Mouse (Mus musculus) embryonic facial prominence, embryonic 12.5 days (tissue): ENCODE results near the gene Iqschfp. TPM values are rescaled to one million over a fixed set of nuclear protein-coding genes. Genes with fewer than 3 reads are reported as not detected.

Experiments
- ATAC-seq: fragments of 200-750 bp; cut with Nextera tagmentation; 2 replicates; pipeline ENCODE4 v1.8.0; 2017; ENCODE audit not compliant: insufficient number of reproducible peaks, insufficient read depth, low FRiP score, low TSS enrichment
- H3K27ac ChIP-seq: fragments of 300-500 bp; sonication (generic); 2 replicates; pipeline ENCODE4 v1.5.1; 2016; ENCODE audit warnings: mild to moderate bottlenecking
- H3K27me3 ChIP-seq: fragments of 300-500 bp; sonication (generic); 2 replicates; pipeline ENCODE4 v1.6.1; 2016; ENCODE audit warnings: mild to moderate bottlenecking, moderate library complexity
- H3K36me3 ChIP-seq: fragments of 300-500 bp; sonication (generic); 2 replicates; pipeline ENCODE4 v1.6.1; 2016; ENCODE audit warnings: mild to moderate bottlenecking
- H3K4me1 ChIP-seq: fragments of 300-500 bp; sonication (generic); 2 replicates; pipeline ENCODE4 v1.6.1; 2016
- H3K4me2 ChIP-seq: fragments of 300-500 bp; sonication (generic); replicated peaks from 2 replicates; pipeline ENCODE4 v1.6.1; 2016; ENCODE audit warnings: mild to moderate bottlenecking, moderate library complexity
- H3K4me3 ChIP-seq: fragments of 300-500 bp; sonication (generic); 2 replicates; pipeline ENCODE4 v1.5.1; 2016; ENCODE audit warnings: mild to moderate bottlenecking
- H3K9ac ChIP-seq: fragments of 300-500 bp; sonication (generic); 2 replicates; pipeline ENCODE4 v1.6.1; 2016; ENCODE audit warnings: mild to moderate bottlenecking, moderate library complexity
- H3K9me3 ChIP-seq: fragments of 300-500 bp; sonication (generic); 2 replicates; pipeline ENCODE4 v1.6.1; 2016; ENCODE audit warnings: mild to moderate bottlenecking, moderate library complexity
- WGBS: fragments of 180-500 bp; shearing (Covaris S2); methylation state at CpG from one replicate; pipeline ENCODE4 v1.1.7; 2016; 5-methylcytosine and 5-hydroxymethylcytosine counted together
- polyA plus RNA-seq: library from polyadenylated mRNA; unstranded; fragments of >200 nt; fragmentation: Nextera tagmentation; extraction: Ambion mirVana; gene quantifications from 2 replicates; pipeline ENCODE4 v1.2.1, GENCODE M21; 2016

The Iqschfp gene
- polyA plus RNA-seq, 1 experiment from 2014 or later, result 0.13 TPM

DNA sequence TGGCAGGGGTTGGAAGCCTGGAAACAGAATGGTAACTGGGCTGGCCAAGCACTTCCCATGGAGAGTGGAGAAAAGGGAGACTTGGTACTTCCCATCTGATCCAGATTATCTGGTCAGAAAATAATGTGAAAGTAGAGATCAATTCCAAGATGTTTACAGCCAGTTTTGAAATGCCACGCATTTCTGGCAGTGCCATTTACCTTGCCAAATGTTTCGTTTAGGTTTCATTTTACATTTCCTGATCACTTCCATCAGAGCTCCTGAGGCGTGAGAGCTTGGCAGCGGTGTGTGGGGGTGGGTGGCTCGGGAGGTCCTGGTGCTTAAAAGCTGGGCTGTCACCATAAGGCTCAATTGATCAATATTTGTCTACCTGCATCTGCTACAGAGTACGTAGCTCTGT is 599.5 kb downstream of the Iqschfp start:
- 68% methylated on average over 6 of the region's 6 CpGs for WGBS
- Histone ChIP-seq H3K4me1 (peaks cover 35% of the 10 kb centered on the region), H3K4me2 (no peak overlapping the region), H3K27me3 (no peaks in the 10 kb centered on the region), H3K4me3 (no peak overlapping the region), H3K9me3 (no peaks in the 10 kb centered on the region), H3K27ac (no peak overlapping the region), H3K9ac (no peak overlapping the region), H3K36me3 (no peaks in the 10 kb centered on the region)
- no peak for ATAC-seq

DNA sequence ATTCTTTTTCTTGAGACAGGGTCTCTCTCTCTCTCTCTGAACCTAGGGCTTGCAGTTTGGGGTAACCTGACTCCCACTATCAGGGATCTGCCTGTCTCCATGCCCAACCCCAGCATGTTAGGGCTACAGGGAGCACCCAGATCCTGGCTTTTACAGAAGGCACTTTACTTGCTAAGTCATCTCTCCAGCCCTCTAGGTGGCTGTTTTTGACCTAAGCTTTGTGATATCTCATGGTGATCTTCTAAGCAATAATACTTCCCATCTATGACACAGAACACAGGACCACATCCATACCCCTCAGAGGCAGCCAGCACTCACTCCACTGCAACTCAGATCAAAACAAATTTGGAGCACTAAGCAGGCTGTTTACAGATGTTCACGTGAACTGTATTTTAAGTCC is 600.0 kb downstream of the Iqschfp start:
- Histone ChIP-seq H3K4me2 (no peak overlapping the region), H3K4me1 (peaks cover 36% of the 10 kb centered on the region), H3K36me3 (no peaks in the 10 kb centered on the region), H3K4me3 (no peak overlapping the region), H3K27ac (peak overlapping the region; percentile 86; the same call in 1 of the 2 replicates), H3K27me3 (no peaks in the 10 kb centered on the region), H3K9ac (no peak overlapping the region), H3K9me3 (no peaks in the 10 kb centered on the region)
- ATAC-seq, result no peak
- WGBS, result 42% methylated on average over 1 of the region's 1 CpGs

DNA sequence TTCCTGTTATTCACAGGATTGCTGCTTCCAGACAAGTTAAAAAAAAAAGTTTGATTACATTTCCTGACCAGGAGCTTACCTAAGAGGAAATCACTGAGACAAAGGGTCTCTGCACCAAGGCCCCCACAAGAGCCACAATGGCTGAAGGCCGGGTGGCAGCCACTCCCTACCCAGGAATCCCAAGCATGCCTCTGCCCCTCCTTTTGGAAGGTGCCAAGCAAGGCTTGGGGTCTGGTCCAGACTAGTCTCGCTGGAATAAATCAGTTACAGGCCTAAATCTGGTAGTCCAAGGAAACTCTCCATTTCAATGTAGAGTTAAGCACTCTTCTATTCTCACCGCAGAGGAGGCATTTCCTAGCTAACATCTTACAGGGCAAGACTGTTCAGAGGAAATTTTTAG is 600.5 kb downstream of the Iqschfp start:
- WGBS, result 14% methylated on average over 3 of the region's 3 CpGs
- Histone ChIP-seq H3K4me1 (peaks cover 36% of the 10 kb centered on the region), H3K36me3 (no peaks in the 10 kb centered on the region), H3K9ac (no peak overlapping the region), H3K27me3 (no peaks in the 10 kb centered on the region), H3K4me3 (peak overlapping the region; percentile 73), H3K4me2 (peak overlapping the region; percentile 96; the same call in 1 of the 2 replicates), H3K27ac (peak overlapping the region; percentile 86), H3K9me3 (no peaks in the 10 kb centered on the region)
- ATAC-seq, result no peak

DNA sequence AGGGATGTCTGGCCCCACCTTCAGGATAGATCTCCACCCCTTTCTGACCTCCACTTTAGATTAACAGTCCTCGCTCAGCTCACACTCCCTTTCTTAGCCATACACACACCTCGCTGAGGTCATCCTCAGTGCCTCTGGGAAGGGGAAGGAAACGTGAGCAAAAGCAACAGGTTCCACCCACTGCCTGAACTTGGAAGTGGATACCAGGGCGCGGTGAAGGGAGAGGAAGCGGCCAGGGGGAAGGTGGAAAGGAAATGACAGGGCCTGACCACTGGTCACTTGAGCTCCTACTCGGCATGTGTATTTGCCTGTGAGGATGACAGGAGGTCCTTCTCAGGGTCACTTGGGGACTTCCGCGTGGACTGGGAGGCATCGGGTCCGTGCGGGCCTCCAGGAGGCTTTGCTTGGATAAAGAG is 601.1 kb downstream of the Iqschfp start:
- WGBS, result 2% methylated on average over 12 of the region's 12 CpGs
- H3K9ac ChIP-seq, result peak overlapping the region; percentile 78
- H3K4me2 ChIP-seq, result peak overlapping the region; percentile 96
- H3K9me3 ChIP-seq, result no peaks in the 10 kb centered on the region
- peak; percentile 25 for ATAC-seq
- no peaks in the 10 kb centered on the region for H3K27me3 ChIP-seq
- no peaks in the 10 kb centered on the region for H3K36me3 ChIP-seq
- peaks cover 31% of the 10 kb centered on the region for H3K4me1 ChIP-seq
- H3K27ac ChIP-seq, result peak overlapping the region; percentile 86
- H3K4me3 ChIP-seq, result peak overlapping the region; percentile 73

DNA sequence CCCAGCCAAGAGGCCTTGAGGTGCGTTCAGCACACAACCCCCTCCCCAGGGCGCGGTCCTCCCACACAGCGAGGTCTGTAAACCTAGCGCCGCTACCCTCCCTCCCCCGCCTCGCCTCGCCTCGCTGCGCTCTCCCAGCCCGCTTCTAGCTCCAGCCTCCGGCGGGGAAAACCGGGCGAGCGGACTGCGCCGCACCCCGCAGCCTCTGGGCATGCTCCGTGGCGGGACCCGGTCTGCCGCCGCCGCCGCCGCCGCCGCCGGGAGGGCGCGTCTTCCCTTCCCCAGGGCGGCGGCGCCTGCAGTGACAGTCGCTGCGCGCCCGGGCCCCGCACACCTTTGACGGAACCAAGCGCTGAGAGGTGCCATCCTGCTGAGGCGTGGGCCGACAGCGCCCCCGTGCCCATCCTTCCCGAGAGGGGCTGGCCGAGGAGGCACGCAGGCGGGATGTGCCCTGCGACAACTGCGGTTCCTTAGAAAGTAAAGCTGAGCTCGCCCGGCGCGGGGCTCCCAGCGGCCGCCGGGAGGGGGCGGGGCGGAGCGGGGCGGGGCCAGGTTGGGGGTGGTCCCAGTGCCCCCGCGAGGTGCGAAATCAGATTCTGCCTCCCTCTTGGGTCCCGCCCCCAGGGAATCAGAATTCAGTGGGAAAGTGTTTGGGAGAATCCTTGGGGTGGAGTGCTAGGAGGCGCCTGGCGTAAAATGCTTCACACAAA is 601.7 kb downstream of the Iqschfp start:
- peaks cover 27% of the 10 kb centered on the region for H3K4me1 ChIP-seq
- H3K9me3 ChIP-seq, result no peaks in the 10 kb centered on the region
- H3K36me3 ChIP-seq, result no peaks in the 10 kb centered on the region
- ATAC-seq, result peak; percentile 66
- peak overlapping the region; percentile 86 for H3K27ac ChIP-seq
- peak overlapping the region; percentile 96 for H3K4me2 ChIP-seq
- peak overlapping the region; percentile 73 for H3K4me3 ChIP-seq
- no peaks in the 10 kb centered on the region for H3K27me3 ChIP-seq
- under 1% methylated on average over 67 of the region's 70 CpGs for WGBS
- H3K9ac ChIP-seq, result peak overlapping the region; percentile 78

DNA sequence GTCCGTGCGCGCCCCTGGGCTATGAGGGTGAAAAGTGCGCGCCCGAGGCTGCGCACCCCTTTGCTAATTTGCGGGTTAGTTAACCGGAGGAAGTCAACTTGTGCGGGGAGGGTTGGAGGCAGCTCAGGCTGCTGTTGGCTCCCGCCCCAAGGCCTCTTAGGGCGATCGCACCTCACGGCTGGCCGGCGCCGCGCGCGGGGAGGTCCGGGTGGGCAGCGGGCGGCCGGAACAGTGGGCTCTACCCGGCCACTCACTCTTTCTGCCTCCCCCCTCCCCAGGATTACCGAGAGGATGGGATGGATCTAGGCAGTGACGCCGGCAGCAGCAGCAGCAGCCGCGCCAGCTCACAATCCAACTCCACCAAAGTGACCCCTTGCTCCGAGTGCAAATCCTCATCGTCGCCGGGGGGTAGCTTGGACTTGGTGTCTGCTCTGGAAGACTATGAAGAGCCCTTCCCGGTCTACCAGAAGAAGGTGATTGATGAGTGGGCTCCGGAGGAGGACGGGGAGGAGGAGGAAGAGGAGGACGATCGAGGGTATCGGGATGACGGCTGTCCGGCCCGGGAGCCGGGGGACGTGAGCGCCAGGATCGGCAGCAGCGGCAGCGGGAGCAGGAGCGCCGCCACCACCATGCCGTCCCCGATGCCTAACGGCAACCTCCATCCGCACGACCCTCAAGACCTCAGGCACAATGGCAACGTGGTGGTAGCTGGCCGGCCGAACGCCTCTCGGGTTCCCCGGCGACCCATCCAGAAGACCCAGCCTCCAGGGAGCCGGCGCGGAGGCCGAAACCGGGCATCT is 602.5 kb downstream of the Iqschfp start:
- peak overlapping the region; percentile 73 for H3K4me3 ChIP-seq
- H3K4me1 ChIP-seq, result peaks cover 26% of the 10 kb centered on the region
- no peaks in the 10 kb centered on the region for H3K27me3 ChIP-seq
- WGBS, result 0% methylated on average over 68 of the region's 68 CpGs
- H3K27ac ChIP-seq, result peak overlapping the region; percentile 85
- ATAC-seq, result peak; percentile 13; the same call in 1 of the 2 replicates
- H3K36me3 ChIP-seq, result no peaks in the 10 kb centered on the region
- H3K9ac ChIP-seq, result peak overlapping the region; percentile 78
- H3K4me2 ChIP-seq, result peak overlapping the region; percentile 96
- no peaks in the 10 kb centered on the region for H3K9me3 ChIP-seq

DNA sequence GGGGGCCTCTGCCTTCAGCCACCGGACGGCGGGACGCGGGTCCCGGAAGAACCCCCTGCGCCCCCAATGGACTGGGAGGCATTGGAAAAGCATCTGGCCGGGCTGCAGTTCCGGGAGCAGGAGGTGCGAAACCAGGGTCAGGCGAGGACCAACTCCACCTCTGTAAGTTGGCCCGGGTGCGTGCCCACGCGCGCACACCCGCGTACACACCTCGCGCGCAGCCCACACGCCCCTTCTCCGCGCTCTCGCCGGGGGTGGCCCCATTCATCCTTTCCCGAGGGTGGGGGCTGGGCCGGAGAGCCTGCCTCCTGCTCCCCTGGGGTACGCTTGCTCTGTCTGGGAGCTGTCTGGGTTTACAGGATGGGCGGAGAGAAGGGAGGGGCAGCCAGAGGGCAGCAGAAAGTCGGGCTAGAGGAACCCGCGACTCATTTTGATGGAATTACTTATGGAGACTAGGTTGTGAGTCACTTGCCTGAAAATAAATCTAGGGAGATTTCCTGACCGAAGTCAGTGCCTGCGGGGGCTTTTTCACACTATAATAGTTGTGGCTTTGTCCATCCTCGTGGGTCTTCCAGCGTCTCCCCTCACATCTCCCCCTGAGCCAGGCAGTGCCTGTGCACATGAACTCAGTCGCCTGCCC is 603.2 kb downstream of the Iqschfp start:
- H3K9me3 ChIP-seq, result no peaks in the 10 kb centered on the region
- peak overlapping the region; percentile 85 for H3K27ac ChIP-seq
- H3K4me2 ChIP-seq, result peak overlapping the region; percentile 96
- H3K9ac ChIP-seq, result peak overlapping the region; percentile 78
- H3K36me3 ChIP-seq, result no peaks in the 10 kb centered on the region
- peak overlapping the region; percentile 73 for H3K4me3 ChIP-seq
- no peaks in the 10 kb centered on the region for H3K27me3 ChIP-seq
- ATAC-seq, result peak; percentile 57
- under 1% methylated on average over 34 of the region's 38 CpGs for WGBS
- peaks cover 26% of the 10 kb centered on the region for H3K4me1 ChIP-seq

DNA sequence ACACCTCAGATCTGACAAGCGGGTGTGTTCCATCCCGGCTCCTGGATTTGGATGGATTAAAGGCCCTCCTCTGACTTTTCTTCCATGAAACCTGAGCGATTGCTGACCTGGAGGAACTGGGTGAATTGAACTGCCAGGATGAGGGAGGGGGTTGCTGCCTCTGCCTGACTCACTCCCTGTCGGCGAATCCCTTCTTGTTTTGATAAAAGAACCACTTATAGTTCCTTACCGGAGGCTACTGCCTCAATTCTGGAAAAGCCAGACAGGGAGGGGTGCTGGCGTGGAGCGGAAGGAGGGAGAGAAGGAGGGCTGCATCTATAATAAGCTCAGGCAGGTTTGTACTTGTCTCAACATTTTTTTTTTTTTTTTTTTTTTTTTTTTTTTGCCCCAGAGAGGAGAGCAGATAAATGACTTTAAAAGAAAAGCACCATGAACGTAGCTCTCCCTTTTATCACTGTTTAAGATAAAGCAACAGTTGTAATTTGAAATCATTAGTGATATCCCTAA is 603.8 kb downstream of the Iqschfp start:
- H3K27ac ChIP-seq, result peak overlapping the region; percentile 85
- H3K36me3 ChIP-seq, result no peaks in the 10 kb centered on the region
- H3K4me2 ChIP-seq, result peak overlapping the region; percentile 96
- H3K4me3 ChIP-seq, result peak overlapping the region; percentile 73
- no peaks in the 10 kb centered on the region for H3K27me3 ChIP-seq
- ATAC-seq, result 0 out of 2 replicates have a peak, but pooled peaks have one; percentile 4
- no peaks in the 10 kb centered on the region for H3K9me3 ChIP-seq
- H3K4me1 ChIP-seq, result peaks cover 26% of the 10 kb centered on the region
- 1% methylated on average over 9 of the region's 9 CpGs for WGBS
- peak overlapping the region; percentile 78 for H3K9ac ChIP-seq

DNA sequence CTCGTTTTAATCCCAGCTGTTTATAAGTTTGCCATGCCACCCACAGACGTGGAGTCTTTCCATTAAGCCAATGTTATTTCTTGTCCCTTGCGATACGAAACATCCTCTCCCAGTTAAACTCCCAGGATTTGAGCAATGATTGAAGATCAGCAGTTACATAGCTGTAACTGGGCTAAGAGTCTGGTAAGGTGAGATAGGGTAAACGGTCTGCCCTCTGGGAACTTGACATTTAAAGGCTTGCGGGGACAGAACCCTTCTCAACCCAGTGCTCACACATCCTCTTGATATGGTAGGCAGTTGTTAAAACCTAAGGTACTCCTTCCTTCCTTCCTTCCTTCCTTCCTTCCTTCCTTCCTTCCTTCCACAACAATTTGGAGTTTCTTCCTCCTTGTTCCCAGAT is 604.5 kb downstream of the Iqschfp start:
- H3K27me3 ChIP-seq, result no peaks in the 10 kb centered on the region
- no peak for ATAC-seq
- no peaks in the 10 kb centered on the region for H3K9me3 ChIP-seq
- H3K4me3 ChIP-seq, result no peak overlapping the region
- H3K4me2 ChIP-seq, result peak overlapping the region; percentile 96
- no peak overlapping the region for H3K27ac ChIP-seq
- H3K36me3 ChIP-seq, result no peaks in the 10 kb centered on the region
- H3K9ac ChIP-seq, result no peak overlapping the region
- H3K4me1 ChIP-seq, result peaks cover 26% of the 10 kb centered on the region
- WGBS, result 46% methylated on average over 6 of the region's 6 CpGs

DNA sequence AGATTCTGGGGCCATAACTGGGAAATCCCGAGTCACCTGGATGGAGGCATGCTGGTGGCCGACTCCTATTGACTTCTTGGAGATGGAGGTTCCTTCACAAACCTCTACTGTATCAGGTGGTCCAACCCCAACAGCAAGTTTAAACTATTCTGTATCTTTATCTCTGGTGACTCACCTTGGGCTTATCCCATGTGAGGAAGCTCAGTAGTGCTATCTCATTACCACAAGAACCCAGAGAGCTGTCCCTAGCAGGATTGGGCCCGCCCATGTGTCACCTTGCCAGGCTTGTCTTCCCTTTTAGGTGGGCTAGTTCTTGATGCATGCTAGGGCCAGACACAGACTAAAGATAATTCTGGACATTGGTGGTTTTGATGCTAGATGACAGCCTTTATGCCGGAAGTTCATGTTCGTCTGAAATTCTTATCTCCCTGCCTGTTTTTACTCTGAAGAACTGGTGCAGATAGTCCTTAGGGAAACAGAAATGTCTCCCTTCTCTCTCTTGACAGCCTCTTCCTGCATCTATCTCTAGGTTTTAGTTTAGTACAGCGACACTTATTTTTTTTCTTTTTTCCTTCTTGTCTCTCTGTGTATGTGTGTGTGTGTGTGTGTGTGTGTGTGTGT is 607.6 kb downstream of the Iqschfp start:
- whole genome bisulfite sequencing, result 87% methylated on average over 6 of the region's 6 CpGs
- H3K4me1 ChIP-seq, result peaks cover 11% of the 10 kb centered on the region

DNA sequence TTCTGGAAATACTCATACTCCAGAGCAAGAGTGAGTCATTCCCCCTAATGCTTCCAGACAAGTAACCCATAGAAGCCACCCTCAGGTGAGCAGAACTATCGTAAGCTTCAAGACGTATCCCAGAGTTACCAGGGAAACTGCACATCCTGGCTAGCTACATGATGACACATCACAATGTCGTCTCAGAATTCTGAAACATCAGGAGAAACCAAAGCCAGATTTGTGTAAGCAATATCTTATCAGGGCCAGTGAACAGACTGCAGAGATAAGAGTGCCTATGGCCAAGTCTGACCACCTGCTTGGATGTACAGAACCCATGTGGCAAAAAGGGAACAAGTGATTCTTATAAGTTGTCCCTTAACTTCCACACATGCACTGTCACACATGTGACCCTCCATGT is 612.8 kb downstream of the Iqschfp start:
- Histone ChIP-seq H3K36me3 (no peaks in the 10 kb centered on the region), H3K27me3 (no peaks in the 10 kb centered on the region), H3K27ac (no peak overlapping the region), H3K4me2 (no peak overlapping the region), H3K9ac (no peak overlapping the region), H3K9me3 (no peaks in the 10 kb centered on the region), H3K4me3 (no peak overlapping the region), H3K4me1 (no peaks in the 10 kb centered on the region)
- ATAC-seq, result no peak
- 86% methylated on average over 3 of the region's 3 CpGs for WGBS

More for the DNA sequence above, 607.6 kb downstream of the Iqschfp start:
- no peak for ATAC-seq
- Histone ChIP-seq H3K9ac (no peak overlapping the region), H3K4me2 (no peak overlapping the region), H3K27me3 (no peaks in the 10 kb centered on the region), H3K36me3 (no peaks in the 10 kb centered on the region), H3K9me3 (no peaks in the 10 kb centered on the region), H3K27ac (no peak overlapping the region), H3K4me3 (no peak overlapping the region)
